Mouse (Mus musculus) MEL (cell line): ENCODE measurements around the gene Prickle1. TPM values are rescaled to one million over a fixed set of nuclear protein-coding genes. Genes with fewer than 3 reads are reported as not detected.

Source experiments
- DNase-seq: peaks from one replicate; pipeline ENCODE4 v3.0.0; 2011; ENCODE audit warnings: low read depth, low spot score
- H3K27ac ChIP-seq: 2 replicates; pipeline ENCODE4 v1.5.1; 2012; ENCODE audit warnings: low read depth, mild to moderate bottlenecking, control low read depth, low read length, moderate library complexity; ENCODE audit not compliant: control insufficient read depth
- H3K27me3 ChIP-seq, 2 experiments: fragments of 150-350 bp in 1 of 2; sonication (generic) in 1 of 2; 2 replicates each; pipeline ENCODE4 v1.6.1; 2012; ENCODE audit warnings: low read length in 2 of 2, mild to moderate bottlenecking in 2 of 2, improper control_type of control experiment in 1 of 2, moderate library complexity in 1 of 2; ENCODE audit not compliant: insufficient read depth in 2 of 2, control insufficient read depth in 1 of 2
- H3K36me3 ChIP-seq, 2 experiments: 2 replicates each; pipeline ENCODE4 v1.6.1; 2012 to 2014; ENCODE audit warnings: low read length in 2 of 2, improper control_type of control experiment in 1 of 2, inconsistent platforms in 1 of 2, mild to moderate bottlenecking in 1 of 2; ENCODE audit not compliant: insufficient read depth in 2 of 2, control insufficient read depth in 1 of 2
- H3K4me1 ChIP-seq, 2 experiments: fragments of 150-350 bp in 1 of 2; sonication (generic) in 1 of 2; 2 replicates each; pipeline ENCODE4 v1.6.1; 2012; ENCODE audit warnings: low read length in 2 of 2, improper control_type of control experiment in 1 of 2, mild to moderate bottlenecking in 1 of 2; ENCODE audit not compliant: insufficient read depth in 2 of 2, control insufficient read depth in 1 of 2
- H3K4me3 ChIP-seq, 2 experiments: fragments of 150-350 bp in 1 of 2; sonication (generic) in 1 of 2; 2 replicates each; pipeline ENCODE4 v1.5.1; 2012; ENCODE audit warnings: low read depth in 2 of 2, low read length in 2 of 2, mild to moderate bottlenecking in 2 of 2, moderate library complexity in 2 of 2, control low read depth in 1 of 2, improper control_type of control experiment in 1 of 2; ENCODE audit not compliant: control insufficient read depth in 1 of 2, insufficient read depth in 1 of 2
- H3K79me2 ChIP-seq: 2 replicates; pipeline ENCODE4 v1.6.1; 2012; ENCODE audit warnings: mild to moderate bottlenecking, low read length, moderate library complexity; ENCODE audit not compliant: control insufficient read depth, poor library complexity, insufficient read depth
- H3K9ac ChIP-seq: 2 replicates; pipeline ENCODE4 v1.6.1; 2012; ENCODE audit warnings: low read depth, mild to moderate bottlenecking, control low read depth, low read length, moderate library complexity; ENCODE audit not compliant: control insufficient read depth, poor library complexity, severe bottlenecking
- H3K9me3 ChIP-seq: fragments of 150-350 bp; sonication (generic); replicated peaks from 2 replicates; pipeline ENCODE4 v1.6.1; 2012; ENCODE audit warnings: mild to moderate bottlenecking, low read length, improper control_type of control experiment, moderate library complexity; ENCODE audit not compliant: insufficient read depth
- BHLHE40 ChIP-seq: IDR thresholded peaks from 2 replicates; pipeline ENCODE4 v1.6.1; 2012; ENCODE audit warnings: low read depth, mild to moderate bottlenecking, inconsistent platforms, low read length, improper control_type of control experiment, borderline replicate concordance
- CHD1 ChIP-seq: IDR thresholded peaks from 2 replicates; pipeline ENCODE4 v1.6.1; 2012; ENCODE audit warnings: low read depth, mild to moderate bottlenecking, inconsistent platforms, low read length, improper control_type of control experiment
- CTCF ChIP-seq, 3 experiments: IDR thresholded peaks in 2 of 3; conservative IDR thresholded peaks in 1 of 3; 2 replicates each; pipeline ENCODE4 v1.5.1; 2011 to 2012; ENCODE audit warnings: low read length in 3 of 3, low read depth in 2 of 3, mild to moderate bottlenecking in 2 of 3, improper control_type of control experiment in 1 of 3, inconsistent platforms in 1 of 3, mixed read lengths in 1 of 3, moderate library complexity in 1 of 3; ENCODE audit not compliant: control insufficient read depth in 1 of 3, insufficient read depth in 1 of 3, poor library complexity in 1 of 3, severe bottlenecking in 1 of 3
- ETS1 ChIP-seq: IDR thresholded peaks from 2 replicates; pipeline ENCODE4 v1.6.1; 2012; ENCODE audit warnings: low read depth, mild to moderate bottlenecking, inconsistent platforms, low read length, improper control_type of control experiment, moderate library complexity
- HCFC1 ChIP-seq: IDR thresholded peaks from 2 replicates; pipeline ENCODE4 v1.6.1; 2012; ENCODE audit warnings: low read depth, mild to moderate bottlenecking, inconsistent platforms, low read length, improper control_type of control experiment, moderate library complexity
- KAT2A ChIP-seq: conservative IDR thresholded peaks from 2 replicates; pipeline ENCODE4 v1.6.1; 2012; ENCODE audit warnings: low read depth, low read length, improper control_type of control experiment, inconsistent platforms
- MAZ ChIP-seq: IDR thresholded peaks from 2 replicates; pipeline ENCODE4 v1.6.1; 2012; ENCODE audit warnings: low read depth, mild to moderate bottlenecking, inconsistent platforms, low read length, improper control_type of control experiment
- MXI1 ChIP-seq: IDR thresholded peaks from 2 replicates; pipeline ENCODE4 v1.6.1; 2011; ENCODE audit warnings: mild to moderate bottlenecking, low read depth, low read length, improper control_type of control experiment
- MYC ChIP-seq: IDR thresholded peaks from 2 replicates; pipeline ENCODE4 v1.6.1; 2011; ENCODE audit warnings: low read depth, mild to moderate bottlenecking, low read length, improper control_type of control experiment, moderate library complexity
- NELFE ChIP-seq: IDR thresholded peaks from 2 replicates; pipeline ENCODE4 v1.6.1; 2011; ENCODE audit warnings: low read depth, low read length, improper control_type of control experiment
- RAD21 ChIP-seq: IDR thresholded peaks from 2 replicates; pipeline ENCODE4 v1.6.1; 2011; ENCODE audit warnings: mild to moderate bottlenecking, low read depth, low read length, improper control_type of control experiment
- RCOR1 ChIP-seq: IDR thresholded peaks from 2 replicates; pipeline ENCODE4 v1.6.1; 2012; ENCODE audit warnings: low read depth, mild to moderate bottlenecking, inconsistent platforms, low read length, improper control_type of control experiment
- SIN3A ChIP-seq: IDR thresholded peaks from 2 replicates; pipeline ENCODE4 v1.6.1; 2012; ENCODE audit warnings: low read length, improper control_type of control experiment, inconsistent platforms
- SMC3 ChIP-seq: IDR thresholded peaks from 2 replicates; pipeline ENCODE4 v1.6.1; 2011; ENCODE audit warnings: low read depth, low read length, improper control_type of control experiment
- TAL1 ChIP-seq: IDR thresholded peaks from 2 replicates; pipeline ENCODE4 v1.6.1; 2012; ENCODE audit warnings: mild to moderate bottlenecking, inconsistent platforms, low read length, moderate library complexity, mixed read lengths
- TCF12 ChIP-seq: IDR thresholded peaks from 2 replicates; pipeline ENCODE4 v1.6.1; 2014; ENCODE audit warnings: low read depth, mild to moderate bottlenecking, inconsistent platforms, low read length, improper control_type of control experiment, moderate library complexity
- ZC3H11A ChIP-seq: IDR thresholded peaks from 2 replicates; pipeline ENCODE4 v1.6.1; 2012; ENCODE audit warnings: low read depth, mild to moderate bottlenecking, inconsistent platforms, low read length, improper control_type of control experiment
- ZMIZ1 ChIP-seq: IDR thresholded peaks from 2 replicates; pipeline ENCODE4 v1.6.1; 2012; ENCODE audit warnings: low read depth, mild to moderate bottlenecking, inconsistent platforms, low read length, improper control_type of control experiment, moderate library complexity
- polyA plus RNA-seq, 2 experiments: library from polyadenylated mRNA; stranded (reverse) in 1 of 2; unstranded in 1 of 2; fragments of >175 nt in 1 of 2; fragments of >200 nt in 1 of 2; gene quantifications; 2 replicates each; pipeline versions ENCODE4 v1.2.1 to v1.2.4; 2012; ENCODE audit warnings: low replicate concordance in 2 of 2, low read depth in 1 of 2; ENCODE audit not compliant: insufficient read length in 2 of 2, insufficient read depth in 1 of 2, missing spikeins in 1 of 2
- total RNA-seq: library from RNA; depleted of rRNA; stranded (reverse); fragments of 300-350 nt; gene quantifications from 2 replicates; pipeline ENCODE4 v1.2.3, GENCODE M21; 2012

The Prickle1 gene
- total and polyA plus RNA-seq, 3 experiments = 0.08 TPM; not detected in 2

DNA sequence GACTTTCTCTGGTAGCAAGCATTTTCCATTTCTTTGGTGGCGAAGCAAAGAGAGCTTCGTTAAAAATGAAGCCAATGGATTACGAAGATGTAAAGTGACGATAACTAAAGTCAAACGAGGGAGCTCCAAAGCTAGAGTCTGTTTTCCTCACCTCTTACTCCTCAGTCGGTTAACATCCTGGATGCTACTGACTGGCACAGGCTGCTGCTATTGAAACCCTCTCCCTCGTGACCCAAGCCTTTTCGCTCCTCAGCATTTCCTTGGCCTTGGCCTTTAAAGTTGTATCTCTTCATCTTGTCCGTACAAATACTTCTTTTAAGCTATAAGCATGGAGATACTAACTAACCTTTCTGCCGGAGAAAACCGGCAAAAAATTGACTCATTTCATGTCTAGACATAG lies 1.3 kb upstream of the Prickle1 start:
- H3K4me1 ChIP-seq = no peaks in the 10 kb centered on the region
- no peak overlapping the region for H3K4me3 ChIP-seq
- no peaks in the 10 kb centered on the region for H3K36me3 ChIP-seq
- H3K9ac ChIP-seq = no peak overlapping the region
- DNase-seq = no peak
- H3K27ac ChIP-seq = no peak overlapping the region
- TF ChIP-seq SIN3A = no peak
- no peak for TF ChIP-seq TCF12
- TF ChIP-seq, all 39 proteins: peak for 0
- no peaks in the 10 kb centered on the region for H3K9me3 ChIP-seq
- no peaks in the 10 kb centered on the region for H3K27me3 ChIP-seq
- H3K79me2 ChIP-seq = no peaks in the 10 kb centered on the region

DNA sequence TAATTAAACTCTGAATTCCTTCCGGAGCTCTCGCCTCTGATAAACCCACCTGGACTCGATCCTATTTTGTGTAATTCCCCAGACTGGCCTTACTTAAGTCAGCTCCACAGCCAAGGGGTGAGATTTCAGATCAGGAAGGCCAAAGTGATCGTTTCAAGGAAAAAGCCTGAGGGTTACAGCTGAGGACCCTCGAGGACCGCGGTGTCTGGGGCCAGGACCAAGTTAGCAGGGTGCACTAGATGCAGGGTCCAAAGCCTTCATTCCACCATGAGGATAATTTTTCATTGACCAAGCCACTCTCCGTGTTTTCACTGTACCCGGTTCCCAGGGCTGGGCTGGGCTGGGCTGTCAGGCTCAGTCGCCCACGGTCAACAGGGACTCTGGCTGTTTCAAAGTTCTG lies 594 bp upstream of the Prickle1 start:
- no peak for DNase-seq
- Histone ChIP-seq H3K36me3 (no peaks in the 10 kb centered on the region), H3K9ac (no peak overlapping the region), H3K4me3 (no peak overlapping the region), H3K4me1 (no peaks in the 10 kb centered on the region), H3K9me3 (no peaks in the 10 kb centered on the region), H3K27me3 (no peaks in the 10 kb centered on the region), H3K27ac (no peak overlapping the region), H3K79me2 (no peaks in the 10 kb centered on the region)
- TF ChIP-seq MAZ (no peak), MXI1 (no peak), MYC (no peak), ZMIZ1 (no peak), HCFC1 (no peak), ETS1 (no peak), CTCF (IDR thresholded peaks at IDR 0.05 in 2 of 3, conservative IDR thresholded peaks at IDR 0.05 in 1 of 3; ENCODE audit: control insufficient read depth in 1 of 3, insufficient read depth in 1 of 3, low read depth in 2 of 3, low read length in 3 of 3, poor library complexity in 1 of 3, severe bottlenecking in 1 of 3) (no peak)

DNA sequence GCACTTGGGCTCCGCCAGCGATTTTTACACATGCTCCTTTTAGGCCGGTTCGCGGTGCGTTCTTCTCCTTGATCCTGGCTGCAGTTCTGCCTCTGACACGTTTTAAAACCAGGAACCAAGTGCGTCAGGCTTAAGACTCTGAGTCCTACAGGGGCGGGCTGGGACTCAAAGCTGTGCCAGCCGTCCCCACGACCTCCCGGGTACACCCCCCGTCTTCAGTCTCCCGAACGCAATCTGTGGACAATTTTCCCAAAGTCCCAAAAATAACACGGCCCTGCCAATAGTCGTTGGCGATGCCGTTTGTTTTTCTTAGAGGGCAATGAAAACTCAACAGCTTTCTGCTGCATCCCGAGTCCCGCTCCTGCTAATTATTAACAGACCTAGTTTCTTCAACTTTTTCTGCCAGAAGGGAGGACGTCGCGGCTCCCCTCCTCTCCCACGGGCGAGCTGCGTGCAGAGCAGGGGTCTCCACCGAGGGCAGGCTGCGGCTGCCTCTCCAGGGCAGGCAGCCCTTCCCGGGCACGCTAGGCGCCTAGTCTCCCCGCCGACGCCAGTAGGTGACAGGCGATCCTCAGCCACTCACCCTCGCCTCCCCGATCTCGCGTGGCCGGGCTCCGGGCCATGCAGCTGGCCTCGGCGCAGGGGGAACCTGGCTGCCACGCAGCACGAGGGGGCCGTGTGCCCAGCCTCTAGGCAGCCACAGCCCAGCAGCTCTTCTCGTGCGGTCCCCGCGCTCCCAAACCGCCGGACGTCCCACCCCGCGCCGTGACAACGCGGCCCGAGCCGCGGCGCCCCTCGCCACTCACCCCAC lies 598 bp downstream of the Prickle1 start:
- Histone ChIP-seq H3K9ac (no peak overlapping the region), H3K9me3 (no peaks in the 10 kb centered on the region), H3K4me1 (no peaks in the 10 kb centered on the region), H3K79me2 (no peaks in the 10 kb centered on the region), H3K27me3 (no peaks in the 10 kb centered on the region), H3K36me3 (no peaks in the 10 kb centered on the region), H3K4me3 (no peak overlapping the region), H3K27ac (no peak overlapping the region)
- TF ChIP-seq NELFE = no peak
- TF ChIP-seq RCOR1 = no peak
- TF ChIP-seq SIN3A = no peak
- TF ChIP-seq BHLHE40 = no peak
- TF ChIP-seq TAL1 = no peak
- TF ChIP-seq ETS1 = no peak
- no peak for TF ChIP-seq TCF12
- no peak for TF ChIP-seq SMC3
- no peak for TF ChIP-seq ZMIZ1
- no peak for TF ChIP-seq CHD1
- TF ChIP-seq CTCF (IDR thresholded peaks at IDR 0.05 in 2 of 3, conservative IDR thresholded peaks at IDR 0.05 in 1 of 3; ENCODE audit: control insufficient read depth in 1 of 3, insufficient read depth in 1 of 3, low read depth in 2 of 3, low read length in 3 of 3, poor library complexity in 1 of 3, severe bottlenecking in 1 of 3) = no peak
- TF ChIP-seq MYC = no peak
- TF ChIP-seq ZC3H11A = no peak
- TF ChIP-seq RAD21 = no peak
- no peak for TF ChIP-seq KAT2A
- DNase-seq = no peak
